Mouse (Mus musculus) ovary, postnatal 10 days (tissue): ENCODE results near the gene Cep57l1.
"Not testable (repeated sequence)": the region's sequence is repeated elsewhere in the genome, so short reads cannot be mapped to it uniquely, and the experiment has no call there.

ENCODE experiments used
- DNase-seq: peaks from one replicate; pipeline ENCODE4 v3.0.0; 2022; ENCODE audit warnings: low spot score

The Cep57l1 gene

DNA sequence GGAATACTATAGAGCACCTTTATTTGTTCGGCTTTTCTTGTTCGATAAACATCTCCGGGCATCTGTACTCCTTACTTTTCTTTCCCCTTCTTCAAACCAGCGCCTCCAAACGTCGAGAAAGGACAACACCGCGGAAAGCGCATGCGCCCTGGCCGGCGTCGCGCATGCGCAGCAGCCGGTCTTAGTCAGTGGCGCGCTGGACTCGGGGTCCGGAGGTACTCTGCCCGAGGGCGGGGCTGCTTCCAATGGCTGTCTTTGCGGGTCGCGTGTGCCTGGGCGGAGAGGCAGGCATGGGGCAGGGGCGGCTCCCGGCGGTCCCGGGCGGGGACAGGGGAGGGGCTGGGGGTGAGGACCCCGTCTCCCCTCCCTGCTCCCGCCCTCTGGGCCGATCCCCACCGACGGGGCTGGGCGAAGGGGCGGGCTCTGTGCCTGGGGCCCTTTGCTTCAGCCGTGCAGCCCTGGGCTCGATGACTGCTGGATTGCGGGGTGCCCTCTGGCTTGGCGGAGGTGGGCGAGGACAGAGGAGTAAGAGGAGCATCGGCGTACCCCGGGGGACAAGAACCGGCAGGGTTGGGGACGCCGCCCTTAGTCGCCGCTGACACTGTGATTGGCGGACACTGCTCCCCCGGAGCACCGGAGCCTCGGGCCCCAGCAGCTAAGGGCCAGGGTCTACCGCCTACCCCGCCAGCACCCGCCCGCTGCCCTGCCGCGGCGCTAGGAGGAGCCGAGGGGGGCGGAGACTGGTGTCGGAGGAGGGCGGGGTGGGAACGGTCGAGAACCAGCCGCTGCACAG is at the start of gene Cep57l1, which contains the start of gene Sesn1:
Gene Cep57l1 (minus strand): TSS at position 101 of the 793 bp plus-strand sequence.
Gene Sesn1 (plus strand): TSS at position 165 of the 793 bp plus-strand sequence.
- DNase-seq, result peak; percentile 88

GRCm38 (mm10) chr10:41848721-41849120 is 39.0 kb upstream of the Cep57l1 start:
- DNase-seq, result no peak

- no peak for DNase-seq
Measured at GRCm38 (mm10) chr10:41847737-41848136, 38.1 kb upstream of the Cep57l1 start.

DNA sequence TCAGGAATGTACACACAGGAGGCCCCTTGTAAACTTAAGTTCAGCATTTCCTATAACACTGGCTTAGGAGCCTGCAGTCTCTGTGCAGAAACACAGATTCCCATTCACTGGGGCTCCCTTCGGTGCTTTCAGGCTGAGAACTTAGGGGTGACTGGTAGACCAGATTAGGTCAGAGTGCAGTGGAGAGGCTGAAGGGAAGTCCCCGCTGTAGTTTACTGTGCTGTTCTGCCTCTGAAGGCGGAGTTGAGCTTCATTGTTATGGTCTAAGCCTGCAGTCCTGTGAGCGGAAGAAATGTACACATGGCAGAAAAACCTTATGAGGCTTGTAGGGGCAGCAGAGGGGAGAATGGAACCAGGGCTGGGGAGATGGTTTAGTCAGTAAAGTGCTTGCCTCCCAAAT is 29.2 kb upstream of the Cep57l1 start:
- DNase-seq, result no peak

DNA sequence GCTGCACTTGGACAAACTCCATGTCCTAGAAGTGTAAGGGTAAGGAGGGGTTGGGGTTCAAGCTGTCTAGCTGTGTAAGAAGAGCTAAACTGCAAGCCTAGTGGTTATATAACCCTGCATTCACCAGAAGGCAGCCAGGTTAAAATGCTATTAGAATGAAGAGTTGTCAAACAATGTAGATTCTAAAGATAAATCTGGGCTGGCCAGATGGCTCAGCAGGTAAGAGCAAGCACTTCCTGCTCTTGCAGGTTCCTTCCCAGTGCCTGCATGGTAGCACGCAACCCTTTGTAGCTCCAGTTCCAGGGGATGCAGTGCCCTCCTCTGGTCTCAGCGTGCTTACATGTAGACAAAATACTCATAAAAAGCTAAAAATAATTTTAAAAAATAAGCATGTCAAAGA is 24.5 kb upstream of the Cep57l1 start:
- no peak for DNase-seq

GRCm38 (mm10) chr10:41832191-41832590 is 22.5 kb upstream of the Cep57l1 start:
- no peak for DNase-seq

DNA sequence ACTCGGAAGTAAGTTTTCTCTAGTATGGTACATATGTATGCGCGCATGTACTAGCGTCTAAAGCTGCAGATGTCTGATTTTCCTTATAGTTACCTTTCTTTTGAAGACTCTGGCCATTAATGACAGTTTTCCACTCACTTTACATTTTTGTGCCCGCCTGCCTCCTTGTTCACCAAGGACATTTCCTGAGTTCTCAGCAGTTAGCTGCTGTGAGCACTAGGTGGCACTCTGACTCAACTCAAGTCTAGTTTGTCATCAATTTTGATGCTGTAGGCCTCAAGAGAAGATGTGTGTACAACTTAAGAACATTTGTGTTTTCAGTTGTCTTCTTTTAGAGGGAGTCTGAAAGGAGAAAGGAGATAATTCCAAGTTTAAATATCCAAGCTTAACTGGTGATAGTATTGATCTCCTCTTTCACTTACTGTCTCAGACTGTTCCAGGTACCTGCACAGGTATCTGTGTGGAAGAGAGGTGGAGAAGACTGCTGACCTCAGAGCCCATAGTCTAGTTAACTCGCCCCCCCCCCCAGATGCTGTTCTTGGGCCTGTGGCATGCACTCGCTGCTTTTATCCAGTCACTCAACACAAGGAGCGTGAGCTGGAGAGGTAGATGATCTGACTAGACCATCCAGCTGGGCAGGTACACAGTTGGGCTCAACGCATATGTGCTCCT is 21.3 kb upstream of the Cep57l1 start:
- DNase-seq, result peak; percentile 27

DNA sequence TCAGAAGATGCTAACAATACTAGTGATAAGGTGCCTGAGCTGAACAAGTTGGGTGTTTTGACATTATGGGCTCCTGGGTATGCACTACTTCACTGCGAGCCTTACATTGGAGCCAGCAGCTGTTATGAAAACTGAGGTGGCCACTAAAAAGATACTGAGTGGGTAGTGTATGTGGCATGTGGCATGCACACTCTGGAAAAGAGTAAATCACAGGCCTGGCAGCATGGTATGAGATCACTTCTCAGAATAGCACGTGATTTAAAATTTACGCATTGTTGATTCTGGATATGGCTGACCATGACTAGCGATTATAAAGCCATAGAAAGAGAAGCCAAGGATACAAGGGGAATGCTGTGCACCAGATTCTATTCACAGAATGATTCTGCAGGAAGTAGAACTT is 20.8 kb upstream of the Cep57l1 start:
- no peak for DNase-seq

- DNase-seq, result no peak
Measured at GRCm38 (mm10) chr10:41829980-41830379, 20.3 kb upstream of the Cep57l1 start.

GRCm38 (mm10) chr10:41829191-41829590 is 19.5 kb upstream of the Cep57l1 start:
- no peak for DNase-seq

- no peak for DNase-seq
Measured at GRCm38 (mm10) chr10:41827784-41828183, 18.1 kb upstream of the Cep57l1 start.

GRCm38 (mm10) chr10:41826526-41827116 is 16.9 kb upstream of the Cep57l1 start:
- no peak for DNase-seq

- DNase-seq, result no peak
Measured at GRCm38 (mm10) chr10:41825996-41826395, 16.3 kb upstream of the Cep57l1 start.

DNA sequence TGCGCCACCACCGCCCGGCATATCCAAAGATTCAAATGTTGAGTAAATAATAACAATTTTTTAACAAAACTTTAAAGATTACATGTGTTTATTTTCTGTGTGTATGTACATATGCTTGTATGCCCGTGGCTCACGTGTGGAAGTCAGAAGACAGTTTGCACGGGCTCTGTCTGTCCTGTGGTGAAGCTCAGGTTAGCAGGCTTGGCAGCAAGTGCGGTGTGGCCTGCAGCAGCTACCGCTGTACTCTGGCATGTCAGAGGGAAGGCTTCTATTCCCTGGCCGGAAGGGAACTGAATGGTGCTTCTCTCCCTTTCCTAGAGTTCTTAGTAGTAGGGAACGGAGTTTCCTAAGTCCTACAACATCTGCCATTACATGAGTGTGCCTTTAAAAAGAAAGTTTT is 15.4 kb upstream of the Cep57l1 start:
- no peak for DNase-seq

DNA sequence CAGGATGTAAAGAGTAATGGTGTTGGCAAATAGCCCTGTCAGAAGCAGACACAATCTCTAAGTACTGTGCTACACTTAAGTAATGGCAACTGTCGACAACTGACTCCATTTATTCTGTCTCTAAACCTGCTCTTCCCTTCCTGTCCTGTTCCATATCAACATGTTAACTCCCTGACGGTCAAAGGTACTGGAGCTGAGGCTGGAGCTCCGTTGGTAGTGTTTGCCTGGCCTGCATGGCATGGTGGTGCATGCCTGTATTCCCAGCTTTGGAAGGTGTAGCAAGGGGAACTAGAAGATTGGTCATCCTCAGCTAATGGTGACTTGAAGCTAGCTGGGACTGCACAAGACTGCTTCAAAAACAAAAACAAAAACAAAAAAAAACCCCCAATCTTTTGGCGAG is 14.2 kb upstream of the Cep57l1 start:
- DNase-seq, result no peak

GRCm38 (mm10) chr10:41823282-41823675 is 13.6 kb upstream of the Cep57l1 start:
- not testable (repeated sequence) for DNase-seq

GRCm38 (mm10) chr10:41822573-41823281 is 13.1 kb upstream of the Cep57l1 start:
- no peak for DNase-seq

GRCm38 (mm10) chr10:41821171-41821570 is 11.5 kb upstream of the Cep57l1 start:
- no peak for DNase-seq

- DNase-seq, result no peak
Measured at GRCm38 (mm10) chr10:41820401-41820800, 10.7 kb upstream of the Cep57l1 start.

DNA sequence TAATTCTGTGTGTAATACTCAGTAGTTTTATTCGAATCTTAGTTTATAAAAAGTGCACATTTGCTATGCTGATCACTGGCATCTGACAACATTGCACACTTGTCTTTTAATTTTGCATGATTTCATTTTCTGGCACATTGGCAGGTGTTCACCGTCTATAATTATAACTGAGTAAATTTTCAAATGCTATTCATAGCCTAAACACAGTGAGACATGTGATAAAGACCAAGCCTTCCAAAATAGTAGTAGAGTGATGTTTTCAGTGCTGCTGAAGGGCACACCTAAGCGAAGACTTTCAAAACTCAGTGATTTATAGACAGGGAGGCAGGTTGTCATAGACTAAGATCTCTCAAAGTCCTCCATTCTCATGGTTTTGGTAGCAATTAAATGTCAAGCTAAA is 9.6 kb upstream of the Cep57l1 start:
- DNase-seq, result no peak

GRCm38 (mm10) chr10:41818733-41819070 is 9.0 kb upstream of the Cep57l1 start:
- DNase-seq, result not testable (repeated sequence)

DNA sequence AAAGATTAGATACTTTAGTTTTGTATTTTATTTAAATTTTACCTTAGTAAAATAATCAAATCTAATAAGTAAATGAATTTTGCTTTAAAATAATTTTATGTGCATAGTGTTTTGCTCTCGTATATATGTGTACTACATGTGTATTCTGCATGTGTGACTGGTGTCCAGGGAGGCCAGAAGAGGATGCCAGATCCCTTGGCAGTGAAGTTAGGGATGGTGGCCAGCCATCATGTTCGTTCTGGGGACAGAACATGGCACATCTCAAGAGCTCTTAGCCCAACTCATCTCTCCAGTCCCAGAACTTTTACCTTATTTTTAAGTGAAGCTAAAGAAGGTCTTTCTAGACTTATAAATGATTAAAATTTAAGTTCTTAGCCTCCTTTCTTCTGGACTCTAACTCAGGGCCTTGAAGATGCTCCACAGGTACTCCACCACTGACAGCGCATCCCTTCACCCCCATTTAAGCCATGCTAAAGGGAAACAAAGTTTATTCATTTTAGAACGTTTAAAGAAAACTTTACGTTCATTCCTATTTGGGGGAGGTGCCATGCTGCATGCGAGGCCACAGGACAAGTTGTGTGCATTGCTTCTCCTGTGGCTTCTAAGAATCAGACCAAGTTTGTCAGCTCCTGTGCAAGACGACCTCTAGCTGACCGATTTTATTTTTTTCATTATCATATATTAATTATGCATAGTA is 8.5 kb upstream of the Cep57l1 start:
- no peak for DNase-seq
